In the genomic region with DNA sequence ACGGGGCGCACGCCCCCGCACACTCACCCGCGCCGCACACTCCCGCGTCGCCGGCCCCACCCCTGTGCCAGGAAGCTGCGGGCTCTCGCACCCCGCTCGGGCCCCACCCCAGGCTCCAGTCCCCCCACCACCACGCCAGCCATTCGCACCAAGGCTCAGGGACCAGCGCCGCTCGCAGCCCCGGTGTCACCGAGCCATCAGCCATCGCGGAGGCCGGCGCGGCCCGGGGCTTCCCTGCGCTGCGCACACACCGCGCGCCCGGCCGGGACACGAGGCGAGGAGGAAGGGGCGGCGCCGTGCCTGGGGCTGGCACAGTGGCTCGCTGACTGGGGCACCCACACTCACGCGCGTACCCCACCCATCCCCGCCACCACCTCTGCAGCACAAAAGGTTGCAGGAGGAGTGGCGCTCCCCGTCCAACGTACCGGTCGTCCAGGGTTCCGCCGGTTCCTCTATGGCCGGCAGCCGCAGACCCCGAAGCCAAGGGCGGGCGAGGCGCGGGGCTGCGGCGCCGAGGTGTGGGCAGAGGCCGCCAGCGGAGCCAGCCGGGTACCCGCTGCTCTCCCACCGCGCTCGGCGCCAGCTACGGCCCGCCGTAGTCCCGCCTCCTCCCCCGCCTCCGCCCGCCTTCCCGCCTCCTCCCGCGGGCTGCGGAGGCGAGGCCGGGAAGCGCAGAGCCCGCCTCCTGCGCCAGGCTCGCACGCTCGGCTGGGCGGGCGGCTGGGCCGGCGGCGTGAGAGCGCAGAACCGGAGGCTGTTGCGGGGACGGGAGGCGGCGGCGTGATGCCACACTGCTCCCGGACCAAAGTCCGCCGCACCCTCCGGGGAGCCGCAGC, we compare ENCODE assay signal across 8 mouse cellular contexts. TPM values are rescaled to one million over a fixed set of nuclear protein-coding genes. Genes with fewer than 3 reads are reported as not detected.
DNase-seq lines count a peak whose midpoint lies in the region; ATAC-seq and TF ChIP-seq lines count a peak whose summit lies in the region.

A gene (minus strand): TSS at position 669 of the 836 bp plus-strand sequence.

- H3K4me3 ChIP-seq in embryonic fibroblast, embryonic 13.5 days (ENCODE audit: insufficient read depth, low read length), result peak within 1 kb of the TSS; percentile 84
- peak within 1 kb of the TSS; percentile 94 for H3K4me3 ChIP-seq in heart, embryonic 10.5 days
- H3K4me3 ChIP-seq in kidney, embryonic 15.5 days (replicated peaks), result peak within 1 kb of the TSS; percentile 92
- H3K4me3 ChIP-seq in liver, embryonic 11.5 days (ENCODE audit: low read depth, low read length), result peak within 1 kb of the TSS; percentile 92

- DNase-seq in CD4-positive helper T cell, adult 2 months (ENCODE audit: low read depth, low spot score), result peak; percentile 84
- DNase-seq in brain, adult 2 months (ENCODE audit: low read depth, low spot score), result peak; percentile 94
- DNase-seq in heart, embryonic 10.5 days (ENCODE audit: low spot score), result peak; percentile 82
- peak; percentile 76 for DNase-seq in liver, embryonic 11.5 days (ENCODE audit: low spot score)
- DNase-seq in naive thymus-derived CD4-positive, alpha-beta T cell, adult 2 months (ENCODE audit: low read depth), result peak; percentile 83
- peak; percentile 76 for DNase-seq in splenic B cell, adult 2 months (ENCODE audit: low read depth, low spot score)

- no peaks in the 10 kb centered on the region for H3K36me3 ChIP-seq in heart, embryonic 10.5 days
- no peaks in the 10 kb centered on the region for H3K36me3 ChIP-seq in kidney, embryonic 15.5 days
- no peaks in the 10 kb centered on the region; the same call in 1 of the 2 replicates for H3K36me3 ChIP-seq in liver, embryonic 11.5 days (ENCODE audit: control insufficient read depth, insufficient read depth, low read length)
- H3K36me3 ChIP-seq in splenic B cell, adult 2 months (ENCODE audit: control insufficient read depth, insufficient read depth, low read length, poor library complexity, severe bottlenecking), result no peaks in the 10 kb centered on the region; the same call in 1 of the 2 replicates

- peak; percentile 95 for ATAC-seq in kidney, embryonic 15.5 days (replicated peaks; ENCODE audit: low FRiP score)
- peak; percentile 84 for ATAC-seq in liver, embryonic 11.5 days (replicated peaks; ENCODE audit: low FRiP score)

- H3K27me3 ChIP-seq in heart, embryonic 10.5 days (ENCODE audit: insufficient read depth, poor library complexity, severe bottlenecking), result no peaks in the 10 kb centered on the region
- H3K27me3 ChIP-seq in kidney, embryonic 15.5 days, result no peaks in the 10 kb centered on the region
- no peaks in the 10 kb centered on the region for H3K27me3 ChIP-seq in liver, embryonic 11.5 days (replicated peaks; ENCODE audit: control insufficient read depth, insufficient read depth, low read length)
- no peaks in the 10 kb centered on the region for H3K27me3 ChIP-seq in splenic B cell, adult 2 months (ENCODE audit: control insufficient read depth, insufficient read depth, low read length, poor library complexity, severe bottlenecking)

- TF ChIP-seq POLR2A in embryonic fibroblast, embryonic 13.5 days (IDR thresholded peaks at IDR 0.05; ENCODE audit: low read depth, low read length), result peak; percentile 70

- H3K9ac ChIP-seq in kidney, embryonic 15.5 days, result peak within 1 kb of the TSS; percentile 75
- peak within 1 kb of the TSS; percentile 95 for H3K9ac ChIP-seq in liver, embryonic 11.5 days (ENCODE audit: low read depth, low read length)

- H3K4me2 ChIP-seq in kidney, embryonic 15.5 days, result peak within 1 kb of the TSS; percentile 93
- H3K4me2 ChIP-seq in liver, embryonic 11.5 days, result peak within 1 kb of the TSS; percentile 84

- TF ChIP-seq CTCF in embryonic fibroblast, embryonic 13.5 days (IDR thresholded peaks at IDR 0.05; ENCODE audit: borderline replicate concordance, insufficient read depth, low read length), result no peak

- WGBS in heart, embryonic 10.5 days, result under 1% methylated on average over 94 of the region's 106 CpGs
- under 1% methylated on average over 104 of the region's 106 CpGs for WGBS in kidney, embryonic 15.5 days
- under 1% methylated on average over 104 of the region's 106 CpGs for WGBS in liver, embryonic 11.5 days

- H3K9me3 ChIP-seq in heart, embryonic 10.5 days, result no peaks in the 10 kb centered on the region
- no peaks in the 10 kb centered on the region for H3K9me3 ChIP-seq in kidney, embryonic 15.5 days (replicated peaks)
- H3K9me3 ChIP-seq in liver, embryonic 11.5 days (ENCODE audit: control insufficient read depth, low read length), result no peaks in the 10 kb centered on the region

- H3K27ac ChIP-seq in embryonic fibroblast, embryonic 13.5 days (ENCODE audit: insufficient read depth, low read length), result peak within 1 kb of the TSS; percentile 46
- peak within 1 kb of the TSS; percentile 91 for H3K27ac ChIP-seq in heart, embryonic 10.5 days
- H3K27ac ChIP-seq in kidney, embryonic 15.5 days, result peak within 1 kb of the TSS; percentile 92
- peak within 1 kb of the TSS; percentile 82 for H3K27ac ChIP-seq in liver, embryonic 11.5 days (ENCODE audit: low read depth, low read length)

- peaks cover 10% of the 10 kb centered on the region for H3K4me1 ChIP-seq in embryonic fibroblast, embryonic 13.5 days (ENCODE audit: control insufficient read depth, insufficient read depth, low read length)
- H3K4me1 ChIP-seq in heart, embryonic 10.5 days, result no peaks in the 10 kb centered on the region
- peaks cover 33% of the 10 kb centered on the region for H3K4me1 ChIP-seq in kidney, embryonic 15.5 days
- peaks cover 3% of the 10 kb centered on the region; the same call in 1 of the 2 replicates for H3K4me1 ChIP-seq in liver, embryonic 11.5 days (replicated peaks; ENCODE audit: control insufficient read depth, insufficient read depth, low read length)

RNA-seq across cellular contexts. Expression of the gene that starts here (rescaled TPM):
- 9.5 and 9.8 TPM in 2 replicates for polyA plus RNA-seq in embryonic fibroblast, embryonic 13.5 days (2011; ENCODE audit: insufficient read length, low read depth, missing spikeins)
- 9.3 and 12.1 TPM in 2 replicates for polyA plus RNA-seq in heart, embryonic 10.5 days (2016; fragmentation: Nextera tagmentation; extraction: Ambion mirVana)
- 23.2 and 25.7 TPM in 2 replicates for polyA plus RNA-seq in kidney, embryonic 15.5 days (2015; fragmentation: Nextera tagmentation; extraction: Ambion mirVana)
- 37.8 and 43.3 TPM in 2 replicates for polyA plus RNA-seq in liver, embryonic 11.5 days (2014; fragmentation: Nextera tagmentation; extraction: Ambion mirVana)

Comparison
In these comparisons a context has a peak if more than half of its experiments do, and no peak if none do; other contexts are left out.
1. Peak in every context shown above with its lines: DNase-seq, ATAC-seq, H3K4me3 ChIP-seq and H3K27ac ChIP-seq.